Mouse (Mus musculus) liver, embryonic 13.5 days (tissue): ENCODE measurements around the gene Madd. TPM values are rescaled to one million over a fixed set of nuclear protein-coding genes. Genes with fewer than 3 reads are reported as not detected.

Source experiments
- ATAC-seq: fragments of 200-750 bp; cut with Nextera tagmentation; 2 replicates; pipeline ENCODE4 v1.8.0; 2017; ENCODE audit warnings: low read depth, mild to moderate bottlenecking, moderate number of reproducible peaks, moderate library complexity
- DNase-seq: peaks from one replicate; pipeline ENCODE4 v3.0.0; 2022
- H3K27ac ChIP-seq: fragments of 300-500 bp; sonication (generic); 2 replicates; pipeline ENCODE4 v1.5.1; 2015; ENCODE audit warnings: moderate library complexity, mild to moderate bottlenecking, inconsistent platforms
- H3K27me3 ChIP-seq: fragments of 300-500 bp; sonication (generic); 2 replicates; pipeline ENCODE4 v1.6.1; 2015; ENCODE audit warnings: mild to moderate bottlenecking, inconsistent platforms
- H3K36me3 ChIP-seq: fragments of 300-500 bp; sonication (generic); 2 replicates; pipeline ENCODE4 v1.6.1; 2015; ENCODE audit warnings: mild to moderate bottlenecking, inconsistent platforms
- H3K4me1 ChIP-seq: fragments of 300-500 bp; sonication (generic); replicated peaks from 2 replicates; pipeline ENCODE4 v1.6.1; 2015; ENCODE audit warnings: inconsistent platforms
- H3K4me2 ChIP-seq: fragments of 300-500 bp; sonication (generic); 2 replicates; pipeline ENCODE4 v1.6.1; 2015; ENCODE audit warnings: inconsistent platforms, mild to moderate bottlenecking, moderate library complexity
- H3K4me3 ChIP-seq: fragments of 300-500 bp; sonication (generic); replicated peaks from 2 replicates; pipeline ENCODE4 v1.5.1; 2015; ENCODE audit warnings: mild to moderate bottlenecking, inconsistent platforms
- H3K9ac ChIP-seq: fragments of 300-500 bp; sonication (generic); 2 replicates; pipeline ENCODE4 v1.6.1; 2015; ENCODE audit warnings: mild to moderate bottlenecking, inconsistent platforms
- H3K9me3 ChIP-seq: fragments of 300-500 bp; sonication (generic); replicated peaks from 2 replicates; pipeline ENCODE4 v1.6.1; 2016; ENCODE audit warnings: inconsistent platforms
- WGBS: fragments of 180-500 bp; shearing (Covaris S2); methylation state at CpG from one replicate; pipeline ENCODE4 v1.1.7; 2015; ENCODE audit not compliant: insufficient replicate concordance; 5-methylcytosine and 5-hydroxymethylcytosine counted together
- polyA plus RNA-seq: library from polyadenylated mRNA; unstranded; fragments of >200 nt; fragmentation: Nextera tagmentation; extraction: Ambion mirVana; gene quantifications from 2 replicates; pipeline ENCODE4 v1.2.1, GENCODE M21; 2015

Gene Madd
- polyA plus RNA-seq, 1 experiment from 2014 or later: 7.4 TPM

DNA sequence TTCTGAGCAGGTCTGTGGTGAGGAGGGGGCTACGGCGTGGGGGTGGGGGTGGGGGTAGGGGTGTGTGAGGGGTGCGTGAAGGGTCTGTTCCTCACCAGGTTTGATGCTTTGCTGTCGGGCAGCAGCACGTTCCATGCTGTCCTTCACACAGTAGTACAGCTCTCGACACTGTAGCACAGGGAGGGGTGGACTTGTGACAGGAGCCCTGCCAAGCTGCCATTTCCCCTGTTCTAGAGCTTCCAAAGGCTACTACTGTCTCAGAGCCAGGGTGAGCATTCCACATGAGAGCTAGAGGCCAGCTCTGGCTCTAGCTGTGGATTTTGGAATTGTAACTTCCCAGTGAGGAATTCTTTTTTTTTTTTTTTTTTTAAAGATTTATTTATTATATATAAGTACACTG, 40.7 kb downstream of the Madd start:
- DNase-seq (no peak), ATAC-seq (no peak)
- H3K9me3 ChIP-seq: no peaks in the 10 kb centered on the region
- no peak overlapping the region for H3K9ac ChIP-seq
- no peaks in the 10 kb centered on the region for H3K27me3 ChIP-seq
- H3K27ac ChIP-seq: no peak overlapping the region
- WGBS: 89% methylated on average over 6 of the region's 6 CpGs
- H3K4me3 ChIP-seq: no peak overlapping the region
- H3K4me1 ChIP-seq: peaks cover 4% of the 10 kb centered on the region; the same call in 1 of the 2 replicates
- no peak overlapping the region for H3K4me2 ChIP-seq
- peaks cover 31% of the 10 kb centered on the region for H3K36me3 ChIP-seq

- 84% methylated on average over 8 of the region's 8 CpGs for WGBS
Measured at GRCm38 (mm10) chr2:91139764-91140163, 43.9 kb downstream of the Madd start.

DNA sequence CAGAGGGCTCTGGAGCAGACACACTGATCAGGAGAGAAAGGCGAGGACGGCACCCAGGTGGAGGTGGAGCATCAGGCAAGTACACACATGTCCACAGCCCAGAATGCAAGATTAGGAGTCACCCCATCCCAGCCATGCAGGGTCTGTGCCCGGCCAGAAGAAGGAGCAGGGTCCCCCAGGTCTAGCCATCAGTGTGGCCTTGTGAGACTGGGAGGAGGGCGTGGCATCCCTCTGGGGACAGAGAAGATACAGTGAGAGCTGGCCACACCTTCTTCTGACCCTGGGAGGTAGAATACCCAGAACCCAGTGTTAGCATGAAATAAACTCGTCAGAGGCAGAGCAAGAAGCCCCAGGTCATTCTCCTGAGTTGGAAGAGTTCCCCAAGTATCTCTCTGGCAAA, 44.3 kb downstream of the Madd start:
- ATAC-seq (no peak), DNase-seq (no peak)
- Histone ChIP-seq H3K4me1 (peaks cover 4% of the 10 kb centered on the region; the same call in 1 of the 2 replicates), H3K9me3 (no peaks in the 10 kb centered on the region), H3K36me3 (peaks cover 20% of the 10 kb centered on the region), H3K27ac (no peak overlapping the region), H3K27me3 (no peaks in the 10 kb centered on the region), H3K4me2 (no peak overlapping the region), H3K9ac (no peak overlapping the region), H3K4me3 (no peak overlapping the region)
- 66% methylated on average over 5 of the region's 5 CpGs for WGBS

More at GRCm38 (mm10) chr2:91139764-91140163, 43.9 kb downstream of the Madd start:
- Histone ChIP-seq H3K36me3 (peaks cover 20% of the 10 kb centered on the region), H3K9ac (no peak overlapping the region), H3K4me3 (no peak overlapping the region), H3K4me2 (no peak overlapping the region), H3K27me3 (no peaks in the 10 kb centered on the region), H3K9me3 (no peaks in the 10 kb centered on the region), H3K4me1 (peaks cover 4% of the 10 kb centered on the region; the same call in 1 of the 2 replicates), H3K27ac (no peak overlapping the region)
- ATAC-seq: no peak
- DNase-seq: no peak

DNA sequence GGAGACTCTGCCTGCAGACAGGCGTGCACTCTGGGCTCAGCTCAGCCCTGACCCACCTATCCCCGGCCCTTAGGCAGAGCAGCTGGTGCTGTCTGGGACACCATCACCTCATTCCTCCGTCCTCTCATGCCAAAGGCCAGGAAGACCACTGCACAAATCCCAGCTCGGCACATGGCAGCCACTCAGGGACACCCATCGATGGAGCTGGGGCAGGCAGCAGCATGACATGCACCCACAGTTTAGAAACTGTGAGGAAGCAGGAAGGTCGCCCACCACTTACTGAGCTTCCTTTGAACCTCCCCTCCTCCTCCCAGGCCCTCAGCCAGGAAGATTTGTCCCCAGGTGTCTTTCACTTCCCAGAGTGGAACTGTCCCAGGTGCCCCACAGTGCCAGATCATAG, 46.2 kb downstream of the Madd start:
- Histone ChIP-seq H3K4me2 (no peak overlapping the region), H3K27ac (no peak overlapping the region), H3K9me3 (no peaks in the 10 kb centered on the region), H3K4me3 (no peak overlapping the region), H3K36me3 (peaks cover 14% of the 10 kb centered on the region), H3K27me3 (no peaks in the 10 kb centered on the region), H3K9ac (no peak overlapping the region), H3K4me1 (peaks cover 4% of the 10 kb centered on the region; the same call in 1 of the 2 replicates)
- DNase-seq: no peak
- ATAC-seq: no peak
- WGBS: 70% methylated on average over 6 of the region's 6 CpGs

- Histone ChIP-seq H3K9me3 (no peaks in the 10 kb centered on the region), H3K27me3 (peaks cover under 1% of the 10 kb centered on the region; the same call in 1 of the 2 replicates), H3K9ac (no peak overlapping the region), H3K4me1 (peaks cover 4% of the 10 kb centered on the region; the same call in 1 of the 2 replicates), H3K4me2 (no peak overlapping the region), H3K27ac (no peak overlapping the region), H3K36me3 (peaks cover 8% of the 10 kb centered on the region; the same call in 1 of the 2 replicates), H3K4me3 (no peak overlapping the region)
- DNase-seq: no peak
- ATAC-seq: no peak
- 65% methylated on average over 11 of the region's 11 CpGs for WGBS
Measured at GRCm38 (mm10) chr2:91136513-91137412, 46.9 kb downstream of the Madd start.

- DNase-seq: no peak
- no peak overlapping the region for H3K27ac ChIP-seq
- WGBS: 28% methylated on average over 3 of the region's 3 CpGs
Measured at GRCm38 (mm10) chr2:91132035-91132434, 51.6 kb downstream of the Madd start.

GRCm38 (mm10) chr2:91131251-91131650, 52.4 kb downstream of the Madd start:
- ATAC-seq (no peak), DNase-seq (no peak)
- Histone ChIP-seq H3K27ac (no peak overlapping the region), H3K4me2 (no peak overlapping the region), H3K36me3 (no peaks in the 10 kb centered on the region), H3K4me3 (no peak overlapping the region), H3K9me3 (no peaks in the 10 kb centered on the region), H3K27me3 (peaks cover 6% of the 10 kb centered on the region; the same call in 1 of the 2 replicates), H3K9ac (no peak overlapping the region), H3K4me1 (no peaks in the 10 kb centered on the region)
- WGBS: 80% methylated on average over 15 of the region's 15 CpGs

More at GRCm38 (mm10) chr2:91132035-91132434, 51.6 kb downstream of the Madd start:
- Histone ChIP-seq H3K9ac (no peak overlapping the region), H3K4me3 (no peak overlapping the region), H3K9me3 (no peaks in the 10 kb centered on the region), H3K4me2 (no peak overlapping the region), H3K4me1 (no peaks in the 10 kb centered on the region), H3K27me3 (peaks cover 6% of the 10 kb centered on the region; the same call in 1 of the 2 replicates), H3K36me3 (no peaks in the 10 kb centered on the region)
- no peak for ATAC-seq

GRCm38 (mm10) chr2:91130126-91130525, 53.5 kb downstream of the Madd start:
- Histone ChIP-seq H3K4me1 (no peaks in the 10 kb centered on the region), H3K27me3 (peaks cover 6% of the 10 kb centered on the region; the same call in 1 of the 2 replicates), H3K4me2 (no peak overlapping the region), H3K27ac (no peak overlapping the region), H3K9ac (no peak overlapping the region), H3K36me3 (no peaks in the 10 kb centered on the region), H3K9me3 (no peaks in the 10 kb centered on the region), H3K4me3 (no peak overlapping the region)
- ATAC-seq: no peak
- no peak for DNase-seq
- WGBS: 78% methylated on average over 6 of the region's 6 CpGs

DNA sequence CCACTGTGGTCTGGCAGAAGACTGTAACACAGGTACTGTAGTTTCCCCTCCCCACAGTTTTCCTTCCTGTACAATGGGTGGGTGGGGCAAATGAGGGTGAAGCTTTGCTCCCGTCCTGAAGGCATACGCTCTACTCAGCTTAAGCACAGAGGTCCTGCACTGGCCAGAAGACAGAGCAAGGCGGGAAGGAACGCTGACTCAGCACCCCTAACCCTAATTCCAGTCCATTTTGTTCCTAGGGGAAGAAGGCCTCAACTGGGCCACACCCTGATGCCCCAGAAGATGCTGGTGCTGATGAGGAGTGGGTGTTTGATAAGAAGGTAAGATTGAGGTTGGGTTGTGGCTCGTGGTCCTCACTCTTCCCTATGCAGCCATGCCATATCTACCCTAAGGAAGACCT, 54.9 kb downstream of the Madd start:
- Histone ChIP-seq H3K36me3 (no peaks in the 10 kb centered on the region), H3K9ac (no peak overlapping the region), H3K9me3 (no peaks in the 10 kb centered on the region), H3K27me3 (peaks cover 6% of the 10 kb centered on the region; the same call in 1 of the 2 replicates), H3K27ac (no peak overlapping the region), H3K4me2 (no peak overlapping the region), H3K4me1 (no peaks in the 10 kb centered on the region), H3K4me3 (no peak overlapping the region)
- no peak for DNase-seq
- ATAC-seq: no peak
- WGBS: 61% methylated on average over 5 of the region's 5 CpGs

DNA sequence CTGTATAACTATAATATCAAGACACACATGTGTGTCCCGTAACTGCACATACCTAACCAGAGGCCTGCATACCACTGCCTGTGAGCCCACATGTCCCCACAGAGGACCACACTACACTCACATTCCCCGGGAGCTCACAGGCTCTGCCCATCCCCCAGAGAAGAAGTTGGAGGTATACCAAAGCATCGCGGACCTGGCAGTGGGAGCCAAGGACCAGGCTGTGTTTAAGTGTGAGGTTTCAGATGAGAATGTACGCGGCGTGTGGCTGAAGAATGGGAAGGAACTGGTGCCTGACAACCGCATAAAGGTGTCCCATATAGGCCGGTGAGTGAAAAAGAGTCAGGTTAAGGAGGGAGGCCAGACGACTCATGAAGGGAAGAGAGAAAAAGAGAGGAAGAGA, 58.5 kb downstream of the Madd start:
- H3K36me3 ChIP-seq: no peaks in the 10 kb centered on the region

GRCm38 (mm10) chr2:91123521-91123920, 60.1 kb downstream of the Madd start:
- no peaks in the 10 kb centered on the region for H3K36me3 ChIP-seq
- no peak overlapping the region for H3K9ac ChIP-seq
- no peaks in the 10 kb centered on the region for H3K9me3 ChIP-seq
- WGBS: 78% methylated on average over 6 of the region's 6 CpGs
- H3K4me2 ChIP-seq: no peak overlapping the region
- no peak for DNase-seq
- H3K27ac ChIP-seq: no peak overlapping the region
- H3K27me3 ChIP-seq: peaks cover 11% of the 10 kb centered on the region; the same call in 1 of the 2 replicates
- H3K4me1 ChIP-seq: no peaks in the 10 kb centered on the region
- no peak overlapping the region for H3K4me3 ChIP-seq
- ATAC-seq: no peak

More for the DNA sequence above, 58.5 kb downstream of the Madd start:
- Histone ChIP-seq H3K27me3 (peaks cover 11% of the 10 kb centered on the region; the same call in 1 of the 2 replicates), H3K4me3 (no peak overlapping the region), H3K9me3 (no peaks in the 10 kb centered on the region), H3K4me2 (no peak overlapping the region), H3K4me1 (no peaks in the 10 kb centered on the region), H3K27ac (no peak overlapping the region), H3K9ac (no peak overlapping the region)
- 75% methylated on average over 10 of the region's 10 CpGs for WGBS
- ATAC-seq: no peak
- DNase-seq: no peak
